Mouse (Mus musculus) left cerebral cortex, postnatal 36 days (tissue): ENCODE data around the gene Ice1. TPM values are rescaled to one million over a fixed set of nuclear protein-coding genes. Genes with fewer than 3 reads are reported as not detected.
A peak's percentile ranks its signal among the peaks of the same experiment; 100 is the strongest.

ENCODE experiments used
- DNase-seq, 2 experiments: peaks; one replicate each; pipeline ENCODE4 v3.0.0; 2021 to 2022; ENCODE audit warnings: low spot score in 2 of 2, mixed read lengths in 1 of 2
- intact Hi-C: fragments of 180-260 bp; cut with DNase I; formaldehyde crosslinking; loops from one replicate; pipeline ENCODE4 v1.15.1; 2025
- total RNA-seq, 2 experiments: library from RNA; stranded (reverse); gene quantifications; 2 replicates each; pipeline ENCODE4 v1.2.3; 2021

Gene Ice1
- total RNA-seq, 2 experiments from 2014 or later, result 57.3 to 73.3 TPM

DNA sequence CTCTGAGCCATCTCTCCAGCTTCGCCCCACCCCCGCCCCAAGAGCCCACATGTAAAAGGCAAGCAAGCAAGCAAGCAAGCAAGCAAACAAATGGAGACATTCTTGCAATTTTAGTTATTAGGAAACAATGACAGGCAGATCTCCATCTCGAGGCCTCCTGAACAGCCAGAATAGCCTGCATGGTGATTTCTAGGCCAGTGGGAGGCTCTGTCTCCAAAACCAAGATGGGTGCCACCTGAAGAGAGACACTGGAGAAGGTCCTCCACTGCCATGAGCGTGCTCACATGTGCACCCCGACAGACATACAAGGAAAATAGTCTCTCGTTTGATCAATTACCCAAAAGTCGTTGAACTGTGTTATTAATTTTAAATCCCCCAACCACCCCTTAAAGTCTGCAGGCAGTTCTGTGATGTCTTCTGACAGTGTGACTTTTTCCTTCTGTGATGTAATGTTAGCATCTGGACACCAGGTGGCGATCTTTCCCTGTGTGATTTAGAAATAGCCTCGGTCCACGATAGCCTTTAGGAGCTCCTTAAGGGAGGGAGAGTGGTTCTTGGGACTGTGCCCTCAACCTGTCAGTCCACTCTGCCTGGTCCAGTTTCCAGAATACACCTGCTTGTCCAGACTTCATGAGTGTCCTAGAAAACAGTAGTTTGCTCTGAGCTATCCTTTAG, 6.1 kb upstream of the Ice1 start:
- peak; percentile 24 to 50 for DNase-seq
- intact Hi-C loops, result loop anchor here (1.0 to 5.0 kb wide), 3 partner anchors 124 to 357 kb away; no protein-coding TSS in a partner anchor

- intact Hi-C loops, result loop anchor here (2.0 to 5.0 kb wide), 2 partner anchors 125 to 359 kb away; no protein-coding TSS in a partner anchor
- no peak for DNase-seq
These were observed 4.5 kb upstream of the Ice1 start for GRCm38 (mm10) chr13:70641941-70642340.

DNA sequence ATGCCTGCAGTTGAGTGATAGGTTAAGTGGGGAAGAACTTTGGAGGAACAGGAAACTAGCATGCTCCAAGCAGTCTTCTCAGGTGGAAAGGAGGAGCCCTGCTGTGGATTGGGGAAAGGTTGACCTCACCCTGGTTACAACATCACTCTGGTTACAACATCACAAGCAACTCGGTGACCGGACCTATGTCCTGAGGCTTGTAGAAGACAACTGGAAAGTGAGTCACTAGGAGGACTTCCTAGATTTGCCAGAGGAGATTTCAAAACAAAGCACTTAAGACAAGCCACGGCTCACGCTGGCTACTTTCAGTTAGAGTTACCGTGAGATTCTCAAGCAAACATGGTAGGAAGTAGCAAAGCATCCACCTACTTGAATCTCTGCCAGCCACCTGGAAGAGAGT, 3.9 kb upstream of the Ice1 start:
- no peak for DNase-seq

GRCm38 (mm10) chr13:70639639-70640038, 2.2 kb upstream of the Ice1 start:
- intact Hi-C loops, result loop anchor here (5.0 kb wide), 1 partner anchor 128 kb away; no protein-coding TSS in a partner anchor
- no peak for DNase-seq

More for the DNA sequence above, 3.9 kb upstream of the Ice1 start:
- intact Hi-C loops, result loop anchor here (5.0 kb wide), 1 partner anchor 126 kb away; no protein-coding TSS in a partner anchor

DNA sequence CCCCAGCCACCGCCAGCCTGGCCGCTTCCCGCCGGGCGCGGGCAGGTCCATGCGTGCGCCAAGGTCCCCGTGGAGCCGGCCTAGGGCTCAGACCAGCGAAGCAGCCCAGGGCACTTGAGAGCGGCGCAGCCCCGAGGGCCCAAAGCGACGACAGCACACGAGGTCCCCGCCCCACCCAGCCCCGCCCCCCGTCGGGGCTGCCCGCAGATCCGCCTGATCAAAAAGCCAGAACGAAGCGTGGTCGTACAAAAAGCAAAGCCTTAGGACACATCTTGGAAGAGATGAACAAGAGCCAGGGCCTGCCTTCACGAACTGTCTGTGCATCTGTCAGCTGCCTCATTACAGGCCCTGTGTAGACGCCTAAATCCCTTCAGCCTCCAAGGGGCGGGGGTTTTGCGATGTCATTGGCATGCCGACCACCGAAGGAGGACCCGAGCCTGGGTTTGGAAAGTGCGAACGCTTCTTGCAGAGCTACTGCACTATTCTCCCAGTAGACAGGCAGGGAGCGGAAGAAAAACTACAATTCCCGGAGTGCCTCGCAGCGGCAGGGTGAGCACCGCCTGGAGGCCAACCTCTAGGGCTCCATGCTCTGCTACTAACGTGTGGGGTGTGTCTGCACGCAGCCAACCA, 343 bp upstream of the Ice1 start:
- intact Hi-C loops, result no loop called here

GRCm38 (mm10) chr13:70636706-70637105, 728 bp downstream of the Ice1 start:
- no peak for DNase-seq
- intact Hi-C loops, result no loop called here

More for the DNA sequence above, 343 bp upstream of the Ice1 start:
- DNase-seq, result peak; percentile 96

- intact Hi-C loops, result no loop called here
- no peak for DNase-seq
These were observed 1.8 kb downstream of the Ice1 start for GRCm38 (mm10) chr13:70635591-70635990.

- intact Hi-C loops, result no loop called here
- DNase-seq, result no peak
These were observed 11.0 kb downstream of the Ice1 start for GRCm38 (mm10) chr13:70626416-70626815.

DNA sequence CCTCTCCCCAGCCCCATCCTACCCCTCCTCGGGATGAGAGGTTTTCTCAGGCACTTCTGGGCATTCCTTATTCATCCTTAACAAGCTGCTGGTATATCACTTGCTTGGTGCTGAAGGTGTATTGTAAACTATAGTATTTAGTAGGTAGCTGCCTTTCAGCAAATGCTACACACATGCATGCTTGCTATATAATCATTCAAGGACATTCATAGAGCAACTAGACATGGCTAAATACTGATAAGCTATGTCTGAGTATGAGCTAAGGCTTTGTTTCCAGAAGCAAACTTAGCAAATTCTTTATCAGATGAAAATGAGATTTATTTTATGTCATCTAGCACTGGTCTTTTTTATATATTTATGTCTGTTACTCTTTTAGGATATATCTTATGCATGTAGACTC, 11.8 kb downstream of the Ice1 start:
- no peak for DNase-seq
- intact Hi-C loops, result no loop called here

- no peak for DNase-seq
- intact Hi-C loops, result no loop called here
These were observed 13.0 kb downstream of the Ice1 start for GRCm38 (mm10) chr13:70624445-70624844.

DNA sequence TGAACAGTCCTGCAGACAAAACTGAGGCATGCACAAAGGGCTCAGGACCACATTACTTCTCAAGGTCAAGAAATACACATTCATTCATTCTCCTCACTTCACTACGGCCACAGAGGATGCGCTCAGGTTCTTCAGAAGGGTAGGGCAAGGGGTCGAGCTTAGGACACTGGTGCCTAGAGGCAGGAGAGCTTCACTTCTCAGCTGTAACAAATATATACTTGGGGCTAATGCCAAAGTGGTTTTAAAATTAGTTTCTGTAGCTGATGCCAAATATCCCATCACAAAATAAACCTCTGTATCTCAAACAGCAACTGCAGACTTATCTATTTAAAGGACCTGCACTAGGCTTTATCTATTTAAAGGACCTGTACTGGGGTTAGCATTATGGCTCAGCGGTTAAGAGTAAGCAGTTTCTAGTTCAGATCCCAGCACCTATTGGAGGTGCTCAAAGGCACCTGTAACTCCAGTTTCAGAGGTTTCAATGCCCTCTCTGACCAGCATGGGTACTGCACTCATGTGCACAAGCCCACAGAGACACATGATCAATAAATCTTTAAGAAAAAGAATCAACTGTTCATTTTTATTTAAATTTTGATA, 14.9 kb downstream of the Ice1 start:
- intact Hi-C loops, result no loop called here
- no peak for DNase-seq

- no peak for DNase-seq
- intact Hi-C loops, result no loop called here
These were observed 15.9 kb downstream of the Ice1 start for GRCm38 (mm10) chr13:70621509-70621908.

DNA sequence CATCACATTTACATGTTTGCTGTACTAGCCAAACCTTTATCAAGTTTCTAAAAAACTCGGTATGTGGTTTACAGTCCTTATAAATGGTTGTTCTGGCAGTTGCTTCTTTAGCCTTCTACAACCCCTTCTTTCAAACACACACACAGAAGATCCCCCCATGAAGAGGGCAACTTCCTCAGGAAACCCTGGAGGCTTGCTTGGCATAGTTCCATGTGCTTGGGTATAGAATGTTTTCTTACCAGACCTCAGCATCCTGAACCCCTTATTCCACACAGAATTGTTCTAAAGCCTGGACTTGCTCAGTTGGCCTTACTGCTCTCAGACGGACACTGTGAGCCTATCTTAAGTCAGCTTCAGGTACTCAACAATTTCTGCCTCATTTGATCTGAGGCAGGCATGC, 24.6 kb downstream of the Ice1 start:
- no peak for DNase-seq
- intact Hi-C loops, result no loop called here

GRCm38 (mm10) chr13:70610431-70611420, 26.7 kb downstream of the Ice1 start:
- DNase-seq, result peak; percentile 56 to 64
- intact Hi-C loops, result no loop called here

DNA sequence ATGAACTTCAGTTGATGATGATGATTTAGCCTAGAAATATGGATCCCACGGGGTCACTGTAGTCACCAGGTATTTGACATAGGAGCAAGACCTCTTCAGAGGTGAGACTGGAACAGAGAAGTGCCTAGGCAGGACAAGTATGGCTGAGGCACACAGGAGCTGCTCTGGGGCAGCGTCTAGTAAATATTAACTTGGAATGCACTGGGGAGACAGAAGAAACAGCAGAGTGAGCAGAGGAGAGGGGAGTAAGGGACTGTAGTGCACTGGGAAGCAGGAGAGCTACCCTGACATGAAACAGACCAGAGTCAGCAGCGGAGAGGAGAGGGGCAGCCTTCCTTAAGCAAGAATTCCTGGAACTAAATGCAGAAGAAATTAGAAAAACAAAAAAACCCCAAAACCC, 27.8 kb downstream of the Ice1 start:
- intact Hi-C loops, result no loop called here
- no peak for DNase-seq

DNA sequence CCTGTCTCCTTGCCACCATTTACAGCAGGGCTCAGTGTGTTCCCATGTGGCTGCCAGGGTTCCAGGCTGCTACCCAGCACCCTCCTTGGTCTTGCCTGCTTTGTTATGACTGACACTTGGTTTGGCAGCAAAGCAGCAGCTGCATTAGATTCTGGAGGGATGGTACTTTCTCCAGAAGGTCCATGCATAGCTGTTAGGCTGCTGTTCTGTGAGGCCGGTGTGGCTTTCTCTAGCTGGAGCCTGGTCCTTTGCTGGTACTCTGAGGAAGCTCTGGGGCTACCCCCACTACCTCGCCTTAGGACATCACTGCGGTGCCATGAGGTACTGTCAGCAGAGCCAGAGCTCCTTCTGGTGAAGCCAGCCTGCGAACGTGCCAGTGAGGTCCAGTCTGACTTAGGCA, 32.1 kb downstream of the Ice1 start:
- intact Hi-C loops, result no loop called here
- no peak for DNase-seq

DNA sequence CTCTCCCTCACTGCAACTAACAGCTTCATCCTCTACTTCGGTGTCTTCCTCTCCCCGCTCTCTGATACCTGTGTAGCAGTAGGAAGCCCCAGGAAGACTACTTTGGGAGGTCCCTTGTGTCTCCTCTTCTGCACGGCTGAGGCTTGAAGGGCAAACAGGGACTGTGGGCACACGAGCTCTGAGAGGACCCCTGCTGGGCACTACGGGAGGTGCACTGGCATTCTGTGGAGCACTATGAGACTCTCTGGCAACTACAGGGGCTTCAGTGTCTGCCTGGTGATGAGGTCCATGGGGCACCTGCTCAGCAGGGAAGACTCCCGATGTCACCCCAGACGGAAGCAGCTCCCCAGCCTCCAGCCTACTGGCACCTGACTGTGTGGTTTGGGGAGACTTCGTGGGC, 32.7 kb downstream of the Ice1 start:
- intact Hi-C loops, result no loop called here
- no peak for DNase-seq

DNA sequence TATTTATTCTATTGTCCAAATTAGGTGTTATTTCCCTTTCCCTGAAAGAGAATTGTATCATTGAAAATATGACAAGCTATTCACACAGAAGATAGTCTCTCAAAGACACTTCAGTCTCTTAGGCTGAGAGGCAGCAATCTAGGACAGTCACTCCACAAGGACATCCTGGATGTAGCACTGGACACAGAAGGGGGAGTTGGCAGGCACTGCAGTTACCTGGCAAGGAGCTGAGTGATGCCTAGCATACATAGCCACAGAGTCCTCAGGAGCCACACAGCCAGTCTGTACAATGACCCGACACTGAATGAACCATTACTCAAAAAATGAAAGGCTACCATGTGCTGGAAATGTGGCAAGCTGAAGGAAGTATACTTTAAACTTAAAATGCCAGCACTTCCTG, 35.9 kb downstream of the Ice1 start:
- intact Hi-C loops, result no loop called here
- DNase-seq, result no peak

DNA sequence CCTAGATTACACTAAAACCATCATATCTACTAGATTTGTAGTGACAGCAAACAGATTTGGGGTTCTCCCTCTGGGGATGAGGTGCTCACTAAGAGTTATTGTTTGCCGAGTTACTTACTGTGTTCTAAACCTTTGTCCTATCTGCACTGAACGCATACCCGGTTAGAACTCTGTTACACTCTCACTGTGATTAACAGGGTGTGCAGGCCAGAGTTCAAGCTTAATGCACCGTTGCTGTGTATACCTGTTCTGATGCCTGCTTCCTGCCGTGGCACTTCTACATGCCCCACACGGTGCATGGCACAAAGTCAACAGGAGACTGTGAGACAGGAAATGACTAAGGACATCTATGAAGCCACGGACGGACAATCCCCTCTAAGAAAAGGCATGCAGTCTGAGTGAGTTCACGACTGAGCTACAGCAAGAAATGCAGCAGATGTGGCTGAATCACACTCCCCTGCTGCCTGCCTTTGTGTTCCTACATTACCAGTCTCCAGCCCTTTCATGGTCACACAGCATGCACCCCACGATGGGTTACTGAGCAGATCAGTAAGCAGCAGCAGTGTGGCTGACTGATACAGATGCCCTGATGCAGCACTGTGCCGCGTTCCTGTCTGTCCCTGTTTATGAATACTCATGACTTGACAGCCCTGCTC, 37.3 kb downstream of the Ice1 start:
- intact Hi-C loops, result no loop called here

More for the DNA sequence above, 37.3 kb downstream of the Ice1 start:
- DNase-seq, result no peak
